Mouse (Mus musculus): ENCODE results near the gene Snx9. TPM values are rescaled to one million over a fixed set of nuclear protein-coding genes. Genes with fewer than 3 reads are reported as not detected.

Snx9 gene
- 34.7 TPM for polyA plus RNA-seq (2014; fragmentation: Illumina TruSeq; extraction: RNeasy Lipid Tissue Mini Kit (QIAGEN cat#74804); ENCODE audit: low read depth, low replicate concordance)

DNA sequence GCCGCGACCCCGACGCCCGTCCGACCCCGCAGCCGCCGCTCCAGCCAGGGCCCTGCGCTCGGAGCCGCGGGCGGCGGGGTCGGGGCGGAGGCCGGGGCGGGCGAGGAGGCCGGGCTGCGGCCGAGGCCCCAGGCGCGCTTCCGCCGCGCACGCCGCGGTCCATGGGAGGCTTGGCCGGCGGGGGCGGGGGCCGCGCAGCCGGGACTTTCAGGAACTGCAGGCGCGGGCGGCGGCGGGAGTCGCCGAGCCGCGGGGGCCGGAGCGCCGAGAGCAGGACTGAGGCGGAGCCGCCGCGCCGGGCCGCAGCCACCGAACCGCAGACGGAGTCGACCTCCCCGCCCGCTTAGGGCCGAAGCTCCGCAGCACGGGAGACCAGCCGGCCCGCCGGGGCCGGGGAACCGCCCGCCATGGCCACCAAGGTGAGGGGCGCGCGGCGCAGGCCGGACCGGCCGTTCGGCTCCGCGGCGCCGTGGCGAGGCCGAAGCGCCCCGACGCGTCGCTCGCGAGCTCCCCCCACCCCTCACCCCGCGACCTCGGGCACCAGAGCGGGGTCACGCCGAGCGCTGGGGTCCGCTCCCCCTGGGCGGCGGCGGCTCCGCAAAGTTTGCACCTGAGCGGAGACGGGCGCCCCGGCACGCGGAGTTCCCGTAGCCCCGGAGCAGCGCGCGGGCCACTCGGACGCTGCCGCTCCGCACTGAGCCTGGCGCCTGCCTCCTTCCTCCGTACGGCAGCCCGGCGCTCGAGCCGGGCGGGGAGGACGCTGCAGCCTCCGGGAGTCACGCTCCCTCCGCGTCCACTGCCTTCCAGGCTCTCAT lies at the start of gene Snx9:
TSS of gene Snx9 (plus strand) at position 202 of the 815 bp plus-strand sequence.

DNA sequence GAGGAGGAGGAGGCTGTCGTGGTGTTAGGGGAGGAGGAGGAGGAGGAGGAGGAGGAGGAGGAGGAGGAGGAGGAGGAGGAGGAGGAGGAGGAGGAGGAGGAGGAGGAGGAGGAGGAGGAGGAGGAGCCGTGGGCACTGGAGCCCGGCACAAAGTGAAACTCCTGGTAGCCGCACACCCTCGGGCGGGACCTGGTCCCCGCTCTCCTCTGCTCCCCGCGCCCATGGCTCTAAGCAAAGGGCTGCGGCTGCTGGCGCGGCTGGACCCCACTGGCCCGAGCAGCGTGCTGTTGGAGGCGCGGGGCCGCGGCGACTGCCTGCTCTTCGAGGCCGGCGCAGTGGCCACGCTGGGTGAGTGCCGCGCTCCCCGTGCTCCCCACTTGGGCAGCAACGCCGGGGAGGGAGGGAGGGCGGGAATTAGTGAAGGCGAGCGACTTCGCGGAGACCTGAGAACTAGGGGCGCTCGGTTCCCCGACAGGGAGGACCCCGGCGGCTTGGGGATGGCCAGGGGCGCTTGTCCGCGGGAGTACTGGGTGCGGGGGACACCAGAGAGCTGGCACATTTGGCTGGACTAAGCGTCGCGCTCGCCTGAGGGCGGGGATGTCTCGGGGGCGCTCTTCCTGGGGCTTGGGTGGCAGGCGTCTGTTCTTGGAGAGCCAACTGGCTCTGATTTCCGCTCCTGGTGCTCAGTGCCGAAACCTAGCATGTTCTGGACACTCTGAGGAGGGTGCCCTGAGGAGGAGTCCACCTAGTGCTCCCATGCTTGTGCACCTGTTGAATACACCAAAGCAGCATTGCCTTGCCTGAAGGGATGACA lies 100.3 kb downstream of the Snx9 start, which contains the start of gene Synj2:
TSS of gene Synj2 (plus strand) at position 51 of the 814 bp plus-strand sequence.

Other genes with a start within 250 kb of the Snx9 start
- 0.48 TPM for gene Synj2, start 100.0 kb downstream of the Snx9 start, polyA plus RNA-seq (2014; fragmentation: Illumina TruSeq; extraction: RNeasy Lipid Tissue Mini Kit (QIAGEN cat#74804); ENCODE audit: low read depth, low replicate concordance)
- 2.8 TPM for gene Serac1, start 238.4 kb downstream of the Snx9 start, polyA plus RNA-seq (2014; fragmentation: Illumina TruSeq; extraction: RNeasy Lipid Tissue Mini Kit (QIAGEN cat#74804); ENCODE audit: low read depth, low replicate concordance)
- gene Gtf2h5, start 238.5 kb downstream of the Snx9 start, polyA plus RNA-seq (2014; fragmentation: Illumina TruSeq; extraction: RNeasy Lipid Tissue Mini Kit (QIAGEN cat#74804); ENCODE audit: low read depth, low replicate concordance), result 25.8 TPM

All from liver, adult 10 weeks (tissue).